Mouse (Mus musculus): ENCODE data around the gene Map3k6. TPM values are rescaled to one million over a fixed set of nuclear protein-coding genes. Genes with fewer than 3 reads are reported as not detected.

The Map3k6 gene
- total and polyA plus RNA-seq, 2 experiments from 2014 or later: 2.7 to 13.8 TPM

- ATAC-seq (ENCODE audit: insufficient read depth, low read depth): no peak
Observed at GRCm38 (mm10) chr4:133278067-133278466, 37.4 kb downstream of the Map3k6 start.

GRCm38 (mm10) chr4:133278482-133278881 lies 37.9 kb downstream of the Map3k6 start:
- Histone ChIP-seq H3K4me2 (ENCODE audit: low read depth, low read length) (peak overlapping the region; percentile 96; the same call in 1 of the 2 replicates), H3K36me3 (replicated peaks; ENCODE audit: control insufficient read depth, insufficient read depth, low read length) (no peaks in the 10 kb centered on the region), H3K27me3 (ENCODE audit: control insufficient read depth, insufficient read depth, low read length) (no peaks in the 10 kb centered on the region), H3K4me1 (ENCODE audit: control insufficient read depth, insufficient read depth) (0 out of 2 replicates have a peak, but pooled peaks cover 13% of the 10 kb centered on the region), H3K27ac (ENCODE audit: low read depth) (peak overlapping the region; percentile 92; the same call in 1 of the 2 replicates), H3K9me3 (replicated peaks; ENCODE audit: control insufficient read depth, low read length) (no peaks in the 10 kb centered on the region), H3K4me3 (ENCODE audit: low read depth, low read length) (peak overlapping the region; percentile 80; the same call in 1 of the 2 replicates), H3K9ac (replicated peaks; ENCODE audit: low read depth, low read length) (no peak overlapping the region)
- no peak for ATAC-seq (ENCODE audit: insufficient read depth, low read depth)
- DNase-seq (ENCODE audit: low spot score): no peak
- TF ChIP-seq EP300 (IDR thresholded peaks at IDR 0.05; ENCODE audit: low read depth) (no peak), CTCF (IDR thresholded peaks at IDR 0.05; ENCODE audit: low read depth) (no peak)
- WGBS: 78% methylated on average over 3 of the region's 3 CpGs

More at GRCm38 (mm10) chr4:133278067-133278466, 37.4 kb downstream of the Map3k6 start:
- H3K4me3 ChIP-seq (ENCODE audit: low read depth, low read length): peak overlapping the region; percentile 80
- TF ChIP-seq CTCF (IDR thresholded peaks at IDR 0.05; ENCODE audit: low read depth): no peak
- TF ChIP-seq EP300 (IDR thresholded peaks at IDR 0.05; ENCODE audit: low read depth): no peak
- H3K9me3 ChIP-seq (replicated peaks; ENCODE audit: control insufficient read depth, low read length): no peaks in the 10 kb centered on the region
- no peak for DNase-seq (ENCODE audit: low spot score)
- H3K4me1 ChIP-seq (ENCODE audit: control insufficient read depth, insufficient read depth): 0 out of 2 replicates have a peak, but pooled peaks cover 13% of the 10 kb centered on the region
- H3K9ac ChIP-seq (replicated peaks; ENCODE audit: low read depth, low read length): peak overlapping the region; percentile 76; the same call in 1 of the 2 replicates
- peak overlapping the region; percentile 96 for H3K4me2 ChIP-seq (ENCODE audit: low read depth, low read length)
- peak overlapping the region; percentile 92 for H3K27ac ChIP-seq (ENCODE audit: low read depth)
- no peaks in the 10 kb centered on the region for H3K36me3 ChIP-seq (replicated peaks; ENCODE audit: control insufficient read depth, insufficient read depth, low read length)
- 25% methylated on average over 6 of the region's 6 CpGs for WGBS
- H3K27me3 ChIP-seq (ENCODE audit: control insufficient read depth, insufficient read depth, low read length): no peaks in the 10 kb centered on the region

GRCm38 (mm10) chr4:133281513-133281912 lies 40.9 kb downstream of the Map3k6 start:
- 0 out of 2 replicates have a peak, but pooled peaks cover 11% of the 10 kb centered on the region for H3K4me1 ChIP-seq (ENCODE audit: control insufficient read depth, insufficient read depth)
- DNase-seq (ENCODE audit: low spot score) (no peak), ATAC-seq (ENCODE audit: insufficient read depth, low read depth) (no peak)
- no peak overlapping the region for H3K9ac ChIP-seq (replicated peaks; ENCODE audit: low read depth, low read length)
- no peak overlapping the region for H3K4me3 ChIP-seq (ENCODE audit: low read depth, low read length)
- no peaks in the 10 kb centered on the region for H3K9me3 ChIP-seq (replicated peaks; ENCODE audit: control insufficient read depth, low read length)
- 19% methylated on average over 7 of the region's 7 CpGs for WGBS
- H3K27ac ChIP-seq (ENCODE audit: low read depth): peak overlapping the region; percentile 69; the same call in 1 of the 2 replicates
- no peak overlapping the region for H3K4me2 ChIP-seq (ENCODE audit: low read depth, low read length)
- no peak for TF ChIP-seq EP300 (IDR thresholded peaks at IDR 0.05; ENCODE audit: low read depth)
- no peak for TF ChIP-seq CTCF (IDR thresholded peaks at IDR 0.05; ENCODE audit: low read depth)
- no peaks in the 10 kb centered on the region for H3K36me3 ChIP-seq (replicated peaks; ENCODE audit: control insufficient read depth, insufficient read depth, low read length)
- H3K27me3 ChIP-seq (ENCODE audit: control insufficient read depth, insufficient read depth, low read length): no peaks in the 10 kb centered on the region

- Histone ChIP-seq H3K9me3 (replicated peaks; ENCODE audit: control insufficient read depth, low read length) (no peaks in the 10 kb centered on the region), H3K4me2 (ENCODE audit: low read depth, low read length) (no peak overlapping the region), H3K27ac (ENCODE audit: low read depth) (peak overlapping the region; percentile 69; the same call in 1 of the 2 replicates), H3K36me3 (replicated peaks; ENCODE audit: control insufficient read depth, insufficient read depth, low read length) (no peaks in the 10 kb centered on the region), H3K4me3 (ENCODE audit: low read depth, low read length) (no peak overlapping the region), H3K9ac (replicated peaks; ENCODE audit: low read depth, low read length) (no peak overlapping the region), H3K27me3 (ENCODE audit: control insufficient read depth, insufficient read depth, low read length) (no peaks in the 10 kb centered on the region), H3K4me1 (ENCODE audit: control insufficient read depth, insufficient read depth) (0 out of 2 replicates have a peak, but pooled peaks cover 6% of the 10 kb centered on the region)
- ATAC-seq (ENCODE audit: insufficient read depth, low read depth) (no peak), DNase-seq (ENCODE audit: low spot score) (no peak)
- TF ChIP-seq CTCF (IDR thresholded peaks at IDR 0.05; ENCODE audit: low read depth) (no peak), EP300 (IDR thresholded peaks at IDR 0.05; ENCODE audit: low read depth) (no peak)
- WGBS: 26% methylated on average over 5 of the region's 5 CpGs
Observed at GRCm38 (mm10) chr4:133281951-133282481, 41.4 kb downstream of the Map3k6 start.

- Histone ChIP-seq H3K27ac (ENCODE audit: low read depth) (peak overlapping the region; percentile 3; the same call in 1 of the 2 replicates), H3K4me2 (ENCODE audit: low read depth, low read length) (no peak overlapping the region), H3K27me3 (ENCODE audit: control insufficient read depth, insufficient read depth, low read length) (no peaks in the 10 kb centered on the region), H3K9ac (replicated peaks; ENCODE audit: low read depth, low read length) (no peak overlapping the region), H3K4me3 (ENCODE audit: low read depth, low read length) (no peak overlapping the region), H3K9me3 (replicated peaks; ENCODE audit: control insufficient read depth, low read length) (no peaks in the 10 kb centered on the region), H3K4me1 (ENCODE audit: control insufficient read depth, insufficient read depth) (0 out of 2 replicates have a peak, but pooled peaks cover 6% of the 10 kb centered on the region), H3K36me3 (replicated peaks; ENCODE audit: control insufficient read depth, insufficient read depth, low read length) (no peaks in the 10 kb centered on the region)
- DNase-seq (ENCODE audit: low spot score) (no peak), ATAC-seq (ENCODE audit: insufficient read depth, low read depth) (no peak)
- 36% methylated on average over 4 of the region's 4 CpGs for WGBS
- TF ChIP-seq CTCF (IDR thresholded peaks at IDR 0.05; ENCODE audit: low read depth) (no peak), EP300 (IDR thresholded peaks at IDR 0.05; ENCODE audit: low read depth) (no peak)
Observed at GRCm38 (mm10) chr4:133282656-133283055, 42.0 kb downstream of the Map3k6 start.

All from heart, postnatal 0 days (tissue).